Mouse (Mus musculus): ENCODE results near the gene Map2k5.

DNA sequence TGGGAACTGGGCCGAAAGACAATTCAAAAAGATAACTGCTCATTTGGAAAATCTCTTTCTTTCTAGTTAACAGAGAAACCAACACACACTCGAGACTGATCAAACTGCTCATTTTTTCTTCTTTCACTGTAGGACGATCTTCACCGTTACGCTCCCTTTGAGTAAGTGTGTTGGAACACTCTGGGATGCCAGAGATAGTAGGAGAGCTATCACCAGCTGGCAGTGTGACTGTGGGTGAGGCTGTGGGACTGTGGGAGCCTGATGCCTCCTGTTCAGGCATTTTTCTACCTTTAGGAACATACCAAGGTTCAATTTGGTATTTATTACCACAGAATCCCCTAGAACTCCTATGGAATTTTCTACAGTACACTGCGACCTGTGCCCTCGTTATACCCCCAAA is 17.9 kb upstream of the Map2k5 start:
- no peak for TF ChIP-seq CTCF (IDR thresholded peaks at IDR 0.05; ENCODE audit: borderline replicate concordance, insufficient read depth, low read length)
- no peak for TF ChIP-seq POLR2A (IDR thresholded peaks at IDR 0.05; ENCODE audit: low read depth, low read length)
